Mouse (Mus musculus) G1E-ER4 (cell line): ENCODE measurements at regions not wholly inside any gene's neighbourhood (a gene's known extent, or its start where the extent isn't known, plus 50 kb on each side); places are given as distances from the start of the nearest gene placed in this dataset.

Experiments used
- GATA1 ChIP-seq: IDR thresholded peaks from one replicate; pipeline ENCODE4 v1.8.0; 2012; ENCODE audit warnings: low read length, inconsistent platforms

DNA sequence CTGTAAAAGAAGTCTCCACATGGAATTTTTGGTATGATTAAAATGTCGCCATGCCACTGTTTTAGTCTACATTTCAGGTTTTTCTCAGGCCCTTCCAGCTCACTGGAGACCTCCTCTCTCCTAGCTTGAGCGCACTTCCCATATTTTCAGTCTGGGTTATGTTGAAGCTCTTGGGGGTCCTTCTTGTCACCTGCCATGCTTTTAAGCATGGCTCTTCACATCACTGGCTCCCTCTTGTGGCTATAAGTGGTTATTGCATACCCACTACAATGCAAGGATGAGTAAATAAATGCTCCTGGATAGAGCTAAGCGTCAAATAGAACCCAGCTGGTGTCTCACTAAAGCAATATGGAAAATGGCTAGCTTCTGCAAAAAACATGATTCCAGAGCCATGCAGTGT, 255.1 kb upstream of the Tsc22d2 start:
- TF ChIP-seq GATA1 = no peak

DNA sequence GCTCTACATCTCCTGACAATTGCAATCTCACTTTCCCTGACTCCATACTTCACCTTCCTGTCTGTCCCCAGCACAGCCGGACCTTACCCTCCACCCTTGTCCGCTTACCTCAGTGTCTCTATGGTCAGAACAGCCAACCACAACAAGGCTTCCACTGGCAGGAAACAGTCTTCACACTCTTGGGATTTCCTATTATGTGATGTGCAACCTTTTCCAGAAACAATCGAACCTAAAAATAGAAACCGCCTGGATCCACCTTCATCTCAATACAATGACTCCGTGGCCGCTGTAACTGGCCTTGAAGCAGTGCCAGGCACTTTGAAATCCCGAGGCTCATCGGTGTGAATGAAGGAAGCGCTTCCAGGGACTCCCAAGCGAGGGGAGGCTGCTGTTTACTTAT, 252.3 kb upstream of the Tsc22d2 start:
- no peak for TF ChIP-seq GATA1

DNA sequence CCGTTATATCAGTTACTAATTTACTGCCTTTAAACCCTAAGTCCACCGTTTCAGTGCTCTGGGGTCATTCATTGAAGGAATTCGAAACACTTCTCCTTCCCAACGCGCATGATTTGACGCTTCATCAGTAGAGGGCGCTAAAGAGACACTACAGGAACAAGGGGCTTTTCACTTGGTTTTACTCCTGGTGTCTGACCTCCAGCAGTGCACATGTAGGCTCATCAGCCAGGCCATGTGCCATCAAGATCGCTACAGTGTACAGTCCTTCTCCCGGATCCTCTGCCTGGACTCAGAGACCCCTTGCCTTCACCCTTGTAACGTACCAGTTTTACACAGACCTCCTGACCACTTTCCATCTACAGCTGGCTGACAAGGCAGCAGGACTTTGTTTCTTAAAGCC, 250.7 kb upstream of the Tsc22d2 start:
- no peak for TF ChIP-seq GATA1

DNA sequence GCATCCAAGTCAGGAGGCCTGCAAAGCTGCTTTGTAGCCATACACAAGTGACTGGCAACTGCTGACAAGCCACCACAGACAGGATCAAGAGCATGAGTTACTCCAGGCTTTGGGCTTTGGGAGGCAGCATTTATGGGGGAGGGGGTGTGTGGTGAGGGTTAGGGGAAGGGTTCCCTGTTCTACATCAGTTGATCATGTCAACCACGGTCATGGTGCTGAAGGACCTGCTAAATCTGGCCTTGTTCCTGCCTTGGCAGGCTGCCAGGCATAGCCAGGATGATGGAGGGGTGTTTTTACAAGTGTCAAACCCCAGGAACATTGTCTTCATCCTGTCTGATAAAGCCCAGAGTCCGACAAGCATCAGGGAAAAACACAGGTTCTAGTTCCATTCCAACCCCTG, 247.9 kb upstream of the Tsc22d2 start:
- no peak for TF ChIP-seq GATA1

DNA sequence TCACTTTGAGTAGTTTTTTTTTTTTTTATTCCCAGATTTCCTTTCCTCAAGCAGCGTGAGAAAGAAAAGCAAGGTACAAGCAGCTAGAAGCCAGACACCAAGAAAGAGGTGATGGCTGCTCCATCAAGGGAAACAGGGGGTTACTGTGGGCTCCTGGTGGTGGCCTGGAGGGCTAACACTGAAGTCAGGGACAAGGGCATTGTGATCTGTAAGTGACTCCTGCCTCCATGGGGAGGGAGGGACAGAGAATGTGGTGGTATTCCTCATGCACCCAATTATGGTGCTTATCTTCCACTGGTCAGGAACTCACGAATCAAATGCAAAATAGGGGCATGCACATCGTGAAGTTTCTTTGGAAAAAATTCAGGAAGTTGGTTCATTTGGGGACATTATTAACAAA, 247.4 kb upstream of the Tsc22d2 start:
- TF ChIP-seq GATA1 = no peak

DNA sequence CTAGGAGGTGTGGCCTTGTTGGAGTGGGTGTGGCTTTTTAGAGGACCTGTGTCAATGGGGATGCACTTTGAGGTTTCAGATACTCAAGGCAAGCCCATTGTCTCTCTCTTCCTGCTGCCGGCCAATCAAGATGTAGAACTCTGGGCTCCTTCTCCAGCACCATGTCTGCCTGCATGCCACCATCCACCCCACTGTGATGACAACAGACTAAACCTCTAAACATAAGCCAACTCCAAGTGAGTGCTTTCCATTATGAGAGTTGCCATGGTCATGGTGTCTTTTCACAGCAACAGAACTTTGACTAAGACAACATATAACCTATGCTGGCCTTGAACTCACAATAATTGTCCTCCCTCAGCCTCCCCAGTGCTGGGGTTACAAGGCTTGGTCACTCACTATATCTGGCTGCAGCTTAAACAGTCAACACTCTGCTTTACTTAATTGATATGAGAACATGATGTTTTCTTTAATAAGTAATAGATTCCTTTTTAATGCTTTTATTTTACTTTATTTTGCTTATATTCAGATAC, 246.7 kb upstream of the Tsc22d2 start:
- no peak for TF ChIP-seq GATA1

DNA sequence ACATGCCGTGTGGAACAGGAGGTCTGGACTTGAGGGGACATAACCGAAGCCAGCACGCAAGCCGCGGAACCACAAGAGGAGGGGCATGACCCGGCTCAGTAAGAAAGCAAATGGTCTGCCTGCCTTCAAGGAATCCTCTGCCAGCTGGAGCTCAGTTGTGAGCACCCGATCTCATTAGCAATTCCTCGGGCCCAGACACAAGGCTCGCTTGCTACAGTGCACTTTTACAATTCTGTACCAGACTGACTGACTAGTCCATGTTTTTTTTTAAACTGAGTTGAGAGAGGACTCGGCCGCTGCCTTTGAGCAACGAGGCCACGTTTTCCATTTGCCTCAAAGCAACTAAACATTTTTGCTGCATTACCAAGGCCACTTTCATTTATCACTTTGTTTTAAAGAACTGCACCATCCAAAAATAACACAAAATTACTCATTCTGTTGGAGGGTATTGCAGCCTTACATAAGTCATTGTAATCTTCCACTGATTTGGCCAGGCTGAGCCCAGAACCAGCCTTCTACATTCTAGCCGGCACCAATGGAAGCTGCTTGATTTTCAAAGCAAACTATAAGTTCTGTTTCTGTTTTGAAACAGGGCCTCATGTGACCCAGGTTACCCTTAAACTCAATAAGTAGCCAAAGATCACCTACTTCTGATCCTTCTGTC, 245.9 kb upstream of the Tsc22d2 start:
- TF ChIP-seq GATA1 = no peak

DNA sequence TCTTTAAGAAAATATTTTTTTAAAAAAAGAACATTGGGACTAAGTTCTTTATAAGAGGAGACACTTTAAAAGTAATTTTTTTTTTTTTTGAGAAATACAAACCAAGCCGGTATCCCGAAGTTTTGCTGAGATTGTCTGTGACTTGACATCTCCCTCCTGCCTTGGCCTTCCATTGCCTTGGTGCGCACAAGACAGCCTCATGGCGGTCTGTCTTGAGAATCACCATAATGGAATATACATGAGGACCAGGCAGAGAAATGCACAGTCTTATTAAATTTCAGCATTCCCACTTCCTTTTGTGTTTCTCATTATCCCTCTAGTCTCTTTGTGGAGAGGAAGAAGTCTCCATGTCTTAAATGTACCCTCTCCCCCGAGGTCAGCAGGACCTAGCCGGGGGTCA, 244.7 kb upstream of the Tsc22d2 start:
- TF ChIP-seq GATA1 = no peak

DNA sequence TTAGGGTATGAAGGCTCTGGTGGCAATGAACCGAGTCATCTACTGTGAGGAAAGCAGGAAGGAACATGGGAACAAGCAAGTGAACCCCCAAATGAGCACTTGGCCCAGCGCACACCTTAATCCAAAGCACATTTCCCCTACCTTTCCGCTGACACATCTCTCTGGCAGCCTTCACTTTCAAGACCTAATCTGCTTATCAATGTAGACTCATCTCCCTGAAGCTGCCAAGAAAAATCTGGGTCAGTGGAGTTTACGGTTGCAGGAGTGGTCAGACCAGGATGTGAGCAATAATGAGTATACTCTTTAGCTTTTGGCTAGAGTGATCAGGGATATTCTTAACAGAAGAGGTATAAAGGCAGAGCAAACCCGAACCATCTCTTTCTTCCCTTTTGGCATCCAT, 242.4 kb upstream of the Tsc22d2 start:
- no peak for TF ChIP-seq GATA1

DNA sequence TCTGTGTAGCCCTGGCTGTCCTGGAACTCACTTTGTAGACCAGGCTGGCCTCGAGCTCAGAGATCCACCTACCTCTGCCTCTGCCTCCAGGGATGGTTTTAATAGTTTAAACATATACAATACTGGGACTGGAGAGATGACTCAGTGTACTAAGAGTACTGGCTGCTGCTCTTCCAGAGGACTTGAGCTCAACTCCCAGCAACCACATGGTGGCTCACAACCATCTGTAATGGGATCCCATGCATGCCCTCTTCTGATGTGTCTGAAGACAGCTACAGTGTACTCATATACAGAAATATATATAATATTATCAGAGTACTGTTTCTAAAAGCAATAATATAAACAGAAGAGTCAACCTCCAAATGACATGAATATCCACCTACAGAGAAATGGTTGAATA, 240.7 kb upstream of the Tsc22d2 start:
- TF ChIP-seq GATA1 = no peak

DNA sequence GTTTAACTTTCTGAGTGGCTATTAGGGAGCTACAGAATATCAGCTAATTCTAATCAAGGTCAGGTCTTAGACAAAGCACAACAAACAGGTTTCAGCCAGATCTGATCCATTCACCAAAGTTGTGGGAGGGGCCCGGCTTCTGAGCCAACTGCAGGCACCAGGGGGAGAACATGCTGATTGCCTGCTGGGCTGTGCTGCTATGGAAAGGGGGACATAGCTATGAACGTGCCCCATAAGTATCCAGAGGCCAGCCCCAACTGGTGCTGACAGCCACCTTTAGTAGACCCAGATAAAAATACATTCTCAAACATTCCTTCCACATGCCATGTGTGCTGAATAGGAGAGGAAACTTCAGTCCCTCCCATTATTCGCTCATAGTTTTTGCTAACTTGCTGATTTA, 232.8 kb upstream of the Tsc22d2 start:
- no peak for TF ChIP-seq GATA1

DNA sequence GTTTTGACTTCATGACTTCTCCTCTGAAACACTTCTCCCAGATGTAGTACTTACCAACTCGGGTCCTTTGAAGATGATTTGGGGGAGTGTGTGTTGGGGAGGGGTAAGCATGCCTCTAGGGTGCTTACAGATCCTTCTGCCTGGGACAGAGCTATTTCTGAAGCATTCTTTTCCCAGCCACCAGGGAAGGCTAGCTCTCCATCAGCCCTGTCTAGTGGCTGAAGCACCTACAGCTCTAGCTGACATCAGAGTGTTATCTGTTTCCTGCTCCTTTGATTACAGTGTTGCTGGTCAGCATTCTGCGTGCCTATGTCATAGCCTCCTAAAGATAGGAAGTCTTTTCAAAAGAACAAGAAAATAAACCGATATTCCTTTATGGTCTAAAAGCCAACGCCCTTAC, 232.2 kb upstream of the Tsc22d2 start:
- TF ChIP-seq GATA1 = no peak

DNA sequence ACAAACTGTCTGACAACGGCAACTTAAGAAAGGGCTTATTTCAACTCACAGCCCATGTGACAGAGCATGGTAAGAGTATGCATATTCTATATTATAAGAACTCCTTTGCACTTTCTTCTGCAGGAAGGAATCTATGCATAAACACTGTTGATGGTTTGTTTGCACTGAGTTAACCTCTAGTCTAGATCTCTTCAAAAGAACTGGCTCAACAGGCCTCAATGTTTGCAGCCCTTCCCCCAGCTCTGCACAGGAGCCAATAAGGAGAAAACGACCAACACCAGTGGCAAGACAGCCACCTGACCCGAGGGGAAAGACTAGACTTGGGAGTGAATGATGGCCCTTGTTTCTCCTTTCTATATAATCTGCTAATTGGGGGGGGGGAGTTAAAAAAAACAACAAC, 231.2 kb upstream of the Tsc22d2 start:
- TF ChIP-seq GATA1 = no peak

DNA sequence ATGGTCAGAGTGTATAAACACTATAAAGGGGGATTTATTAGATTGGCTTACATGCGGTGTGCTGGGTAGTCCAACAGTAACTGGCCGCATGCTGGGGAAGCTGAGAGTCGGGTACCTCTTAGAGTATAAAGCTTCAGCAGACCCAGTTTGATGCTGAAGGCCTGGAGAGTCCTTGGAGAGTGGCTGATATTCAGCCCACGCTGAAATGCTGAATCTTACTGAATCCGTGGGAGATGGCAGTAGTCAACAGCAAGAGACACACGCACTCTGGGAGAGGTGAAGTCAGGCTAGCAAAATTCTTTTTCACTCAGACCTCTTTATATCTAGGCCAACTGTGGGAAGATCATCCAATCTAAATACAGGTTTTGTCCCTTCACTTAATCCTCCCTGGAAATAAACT, 214.1 kb upstream of the Tsc22d2 start:
- TF ChIP-seq GATA1 = no peak

DNA sequence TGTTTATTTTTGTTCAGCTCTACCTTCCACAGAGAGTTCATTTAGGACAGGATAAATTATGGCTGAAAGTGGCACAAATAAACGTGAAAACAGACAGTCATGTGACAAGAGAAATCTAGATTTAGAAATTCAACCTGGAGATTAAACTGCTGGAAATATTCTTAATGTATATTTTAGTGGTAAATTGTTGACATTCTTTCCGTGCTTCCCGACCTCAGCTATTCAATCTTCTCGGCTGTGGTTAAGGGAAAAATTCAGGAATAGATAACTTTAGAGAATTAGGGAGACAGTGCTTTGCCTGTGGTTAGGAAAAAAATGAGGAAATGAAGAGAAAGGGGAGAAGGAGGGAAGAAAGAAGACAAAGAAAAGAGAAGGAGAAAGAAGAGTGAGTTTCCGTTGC, 211.7 kb upstream of the Tsc22d2 start:
- no peak for TF ChIP-seq GATA1

DNA sequence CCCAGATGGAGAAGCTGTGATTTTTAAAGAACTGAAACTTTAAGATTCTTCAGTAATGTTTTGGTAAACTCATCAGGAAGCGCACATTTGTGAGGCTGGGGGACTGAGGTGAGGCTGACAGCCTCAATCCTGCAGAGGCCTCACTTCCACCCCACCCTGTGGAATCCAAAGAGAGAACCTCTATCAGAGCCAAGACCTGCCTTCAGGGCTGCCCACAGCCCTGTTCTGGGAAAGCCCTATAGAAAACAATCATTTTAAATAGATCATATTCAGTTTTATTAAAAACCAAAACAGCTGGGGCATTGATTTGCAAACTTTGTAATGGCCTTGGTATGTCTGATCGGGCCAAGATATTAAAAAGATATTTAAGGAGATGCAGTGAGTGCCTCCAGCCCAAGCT, 210.7 kb upstream of the Tsc22d2 start:
- no peak for TF ChIP-seq GATA1

DNA sequence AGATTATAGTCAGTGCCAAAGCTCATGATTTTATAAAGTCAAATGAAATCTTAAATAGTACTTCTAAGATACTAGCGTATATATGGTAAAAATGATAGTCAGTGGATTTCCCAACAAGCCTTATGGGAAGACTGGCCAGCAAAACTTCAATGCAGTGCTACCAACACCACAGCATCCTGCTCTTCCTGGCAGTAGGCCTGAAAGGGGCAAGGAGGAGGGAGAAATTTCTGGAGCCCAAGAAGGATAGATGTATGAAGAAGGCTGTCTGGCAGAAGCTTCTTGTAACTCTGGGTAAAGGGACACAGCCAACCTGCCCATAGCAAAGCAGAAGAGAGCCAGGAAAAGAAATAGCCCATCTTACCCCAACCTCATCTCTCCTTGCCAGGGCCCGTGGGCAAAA, 209.0 kb upstream of the Tsc22d2 start:
- no peak for TF ChIP-seq GATA1
